ENCODE assay signal across 8 mouse cellular contexts in genomic region chr5:134688718-134689284, GRCm38 (mm10). TPM values are rescaled to one million over a fixed set of nuclear protein-coding genes. Genes with fewer than 3 reads are reported as not detected.
DNase-seq lines count a peak whose midpoint lies in the region; ATAC-seq and TF ChIP-seq lines count a peak whose summit lies in the region.

No protein-coding gene starts in this region.

- WGBS in forebrain, embryonic 16.5 days, result under 1% methylated on average over 37 of the region's 38 CpGs
- under 1% methylated on average over 38 of the region's 38 CpGs for WGBS in lung, embryonic 14.5 days
- under 1% methylated on average over 38 of the region's 38 CpGs for WGBS in olfactory bulb, adult 2 months
- whole genome bisulfite sequencing in thymus, adult 2 months, result under 1% methylated on average over 38 of the region's 38 CpGs

- peaks cover 48% of the 10 kb centered on the region for H3K27me3 ChIP-seq in G1E (ENCODE audit: insufficient read depth, low read length)
- H3K27me3 ChIP-seq in forebrain, embryonic 16.5 days (replicated peaks; ENCODE audit: control insufficient read depth, insufficient read depth, low read length), result no peaks in the 10 kb centered on the region
- no peaks in the 10 kb centered on the region for H3K27me3 ChIP-seq in lung, embryonic 14.5 days (ENCODE audit: insufficient read depth, low read length)
- H3K27me3 ChIP-seq in thymus, adult 2 months (ENCODE audit: control insufficient read depth, insufficient read depth, low read length), result no peaks in the 10 kb centered on the region

- peak overlapping the region; percentile 70 for H3K4me2 ChIP-seq in forebrain, embryonic 16.5 days (ENCODE audit: low read length)
- peak overlapping the region; percentile 96 for H3K4me2 ChIP-seq in lung, embryonic 14.5 days

- H3K4me3 ChIP-seq in G1E (ENCODE audit: low read depth, low read length), result peak overlapping the region; percentile 72
- H3K4me3 ChIP-seq in forebrain, embryonic 16.5 days (replicated peaks; ENCODE audit: low read length), result peak overlapping the region; percentile 94
- peak overlapping the region; percentile 79 for H3K4me3 ChIP-seq in layer of hippocampus, adult 2 months
- H3K4me3 ChIP-seq in lung, embryonic 14.5 days (ENCODE audit: low read depth, low read length), result peak overlapping the region; percentile 79
- peak overlapping the region; percentile 57 for H3K4me3 ChIP-seq in olfactory bulb, adult 2 months (ENCODE audit: insufficient read depth, low read depth, low read length)
- H3K4me3 ChIP-seq in thymus, adult 2 months (ENCODE audit: control insufficient read depth, insufficient read depth, low read length), result peak overlapping the region; percentile 50

- DNase-seq in G1E (ENCODE audit: low spot score), result peak; percentile 96
- peak; percentile 96 to 98 for DNase-seq in cerebellum, adult 18-20 months
- DNase-seq in heart, postnatal 36 days, result peak; percentile 99
- peak; percentile 96 to 99 for DNase-seq in layer of hippocampus, adult 2 months (ENCODE audit: low spot score in 2 of 2)
- peak; percentile 100 for DNase-seq in lung, embryonic 14.5 days
- peak; percentile 98 for DNase-seq in thymus, adult 2 months

- no peaks in the 10 kb centered on the region for H3K9me3 ChIP-seq in G1E (replicated peaks)
- H3K9me3 ChIP-seq in forebrain, embryonic 16.5 days (ENCODE audit: control insufficient read depth, low read length), result no peaks in the 10 kb centered on the region
- no peaks in the 10 kb centered on the region for H3K9me3 ChIP-seq in lung, embryonic 14.5 days (ENCODE audit: low read depth, low read length)

- peak; percentile 95 for ATAC-seq in G1E (ENCODE audit: extremely low read depth, insufficient number of reproducible peaks, low FRiP score, poor library complexity, severe bottlenecking)
- peak; percentile 97 for ATAC-seq in forebrain, embryonic 16.5 days
- peak; percentile 96 for ATAC-seq in lung, embryonic 14.5 days (ENCODE audit: insufficient read depth)

- intact Hi-C loops in heart, postnatal 36 days (cut with DNase I), result loop anchor here (1.0 to 5.0 kb wide), 2 partner anchors 12 to 46 kb away; no protein-coding TSS in a partner anchor

- peak overlapping the region; percentile 94 for H3K27ac ChIP-seq in forebrain, embryonic 16.5 days (ENCODE audit: low read length)
- H3K27ac ChIP-seq in layer of hippocampus, adult 2 months, result peak overlapping the region; percentile 76
- H3K27ac ChIP-seq in lung, embryonic 14.5 days (ENCODE audit: low read depth), result peak overlapping the region; percentile 48
- H3K27ac ChIP-seq in olfactory bulb, adult 2 months (ENCODE audit: insufficient read depth, low read depth, low read length), result peak overlapping the region; percentile 38; the same call in 1 of the 2 replicates
- peak overlapping the region; percentile 30; the same call in 1 of the 2 replicates for H3K27ac ChIP-seq in thymus, adult 2 months (ENCODE audit: control insufficient read depth, insufficient read depth, low read length)

- H3K4me1 ChIP-seq in G1E (ENCODE audit: insufficient read depth, low read depth, low read length), result peaks cover 19% of the 10 kb centered on the region
- peaks cover 14% of the 10 kb centered on the region for H3K4me1 ChIP-seq in forebrain, embryonic 16.5 days (replicated peaks; ENCODE audit: control insufficient read depth, insufficient read depth, low read length)
- H3K4me1 ChIP-seq in lung, embryonic 14.5 days (ENCODE audit: insufficient read depth), result no peaks in the 10 kb centered on the region
- no peaks in the 10 kb centered on the region; the same call in 1 of the 2 replicates for H3K4me1 ChIP-seq in olfactory bulb, adult 2 months (ENCODE audit: control insufficient read depth, insufficient read depth, low read length)
- peaks cover 2% of the 10 kb centered on the region; the same call in 1 of the 2 replicates for H3K4me1 ChIP-seq in thymus, adult 2 months (replicated peaks; ENCODE audit: control insufficient read depth, insufficient read depth, low read length)

- no peaks in the 10 kb centered on the region for H3K36me3 ChIP-seq in G1E (replicated peaks)
- peaks cover 14% of the 10 kb centered on the region for H3K36me3 ChIP-seq in forebrain, embryonic 16.5 days (ENCODE audit: control insufficient read depth, insufficient read depth)
- H3K36me3 ChIP-seq in lung, embryonic 14.5 days (ENCODE audit: insufficient read depth), result peaks cover 5% of the 10 kb centered on the region; the same call in 1 of the 2 replicates
- no peaks in the 10 kb centered on the region for H3K36me3 ChIP-seq in thymus, adult 2 months (ENCODE audit: control insufficient read depth, insufficient read depth, low read length)

- no peak for TF ChIP-seq CTCF in G1E (IDR thresholded peaks at IDR 0.05; ENCODE audit: low read depth, low read length)
- peak; percentile 78 for TF ChIP-seq CTCF in layer of hippocampus, adult 2 months (conservative IDR thresholded peaks at IDR 0.05)
- TF ChIP-seq CTCF in lung, embryonic 14.5 days (IDR thresholded peaks at IDR 0.05; ENCODE audit: low read depth), result peak; percentile 67
- no peak for TF ChIP-seq CTCF in olfactory bulb, adult 2 months (IDR thresholded peaks at IDR 0.05; ENCODE audit: insufficient read depth, low read depth, low read length)
- TF ChIP-seq CTCF in thymus, adult 2 months (IDR thresholded peaks at IDR 0.05; ENCODE audit: borderline replicate concordance, control insufficient read depth, extremely low read depth, insufficient read depth, low read length, poor library complexity), result 0 out of 2 replicates have a peak, but pooled peaks have one; percentile 44

- peak overlapping the region; percentile 92 for H3K9ac ChIP-seq in forebrain, embryonic 16.5 days (replicated peaks; ENCODE audit: low read depth, low read length)
- peak overlapping the region; percentile 28; the same call in 1 of the 2 replicates for H3K9ac ChIP-seq in lung, embryonic 14.5 days

- peak; percentile 12; the same call in 1 of the 2 replicates for TF ChIP-seq POLR2A in olfactory bulb, adult 2 months (IDR thresholded peaks at IDR 0.05; ENCODE audit: insufficient read depth, low read depth, low read length)
- TF ChIP-seq POLR2A in thymus, adult 2 months (IDR thresholded peaks at IDR 0.05; ENCODE audit: control insufficient read depth, extremely low read depth, insufficient read depth, low read length, poor library complexity), result 0 out of 2 replicates have a peak, but pooled peaks have one; percentile 16

RNA-seq across cellular contexts. Expression of gene Limk1, which starts 0.4 kb away (rescaled TPM):
- total RNA-seq in G1E (2014; fragmentation: Nextera tagmentation), result 1.3 and 1.4 TPM in 2 replicates
- 1.3 and 1.5 TPM in 2 replicates for total RNA-seq in G1E (2017)
- 1.5 and 1.7 TPM in 2 replicates for polyA plus RNA-seq in G1E (2012)
- polyA plus RNA-seq in forebrain, embryonic 16.5 days (2015; fragmentation: Nextera tagmentation; extraction: Ambion mirVana), result 15.2 and 19.0 TPM in 2 replicates
- 1 to 10 TPM; 4.5 to 4.9 TPM for total RNA-seq in heart, postnatal 36 days (2021)
- total RNA-seq in layer of hippocampus, adult 2 months (2021), result 10 to 100 TPM; 39.9 to 40.5 TPM
- polyA plus RNA-seq in lung, embryonic 14.5 days (2014; fragmentation: Nextera tagmentation; extraction: Ambion mirVana), result 8.2 and 10.0 TPM in 2 replicates
- polyA plus RNA-seq in olfactory bulb, adult 2 months (2012; ENCODE audit: insufficient read depth, insufficient read length, low replicate concordance, missing spikeins), result not detected in 2 replicates
- polyA plus RNA-seq in thymus, adult 2 months (2012; rRNA removed), result 31.8 TPM in 2 replicates

RNA-seq across cellular contexts. Expression of gene Eif4h, which starts 49.5 kb away (rescaled TPM):
- total RNA-seq in G1E (2014; fragmentation: Nextera tagmentation) (326 and 375 TPM in 2 replicates), G1E (2017) (258 and 290 TPM in 2 replicates)
- 367 TPM in 2 replicates for polyA plus RNA-seq in G1E (2012)
- polyA plus RNA-seq in forebrain, embryonic 16.5 days (2015; fragmentation: Nextera tagmentation; extraction: Ambion mirVana), result 405 and 411 TPM in 2 replicates
- 100 to 1,000 TPM; 143 to 145 TPM for total RNA-seq in heart, postnatal 36 days (2021)
- total RNA-seq in layer of hippocampus, adult 2 months (2021), result 100 to 1,000 TPM; 298 to 323 TPM
- 557 and 559 TPM in 2 replicates for polyA plus RNA-seq in lung, embryonic 14.5 days (2014; fragmentation: Nextera tagmentation; extraction: Ambion mirVana)
- 112 TPM in 1 of 2 replicates, not detected in the other for polyA plus RNA-seq in olfactory bulb, adult 2 months (2012; ENCODE audit: insufficient read depth, insufficient read length, low replicate concordance, missing spikeins)
- 322 and 363 TPM in 2 replicates for polyA plus RNA-seq in thymus, adult 2 months (2012; rRNA removed)

RNA-seq across cellular contexts. Expression of gene Eln, which starts 58.3 kb away (rescaled TPM):
- not detected in 2 replicates for total RNA-seq in G1E (2014; fragmentation: Nextera tagmentation)
- total RNA-seq in G1E (2017), result 0.06 and 0.22 TPM in 2 replicates
- not detected in 2 replicates for polyA plus RNA-seq in G1E (2012)
- polyA plus RNA-seq in forebrain, embryonic 16.5 days (2015; fragmentation: Nextera tagmentation; extraction: Ambion mirVana), result 8.3 and 10.9 TPM in 2 replicates
- total RNA-seq in heart, postnatal 36 days (2021), result 100 to 1,000 TPM in 1 of 2 experiments, 10 to 100 TPM in 1; 67.1 to 103 TPM
- 10 to 100 TPM in 1 of 2 experiments, 1 to 10 TPM in 1; 9.0 to 12.0 TPM for total RNA-seq in layer of hippocampus, adult 2 months (2021)
- polyA plus RNA-seq in lung, embryonic 14.5 days (2014; fragmentation: Nextera tagmentation; extraction: Ambion mirVana), result 196 and 198 TPM in 2 replicates
- not detected in 2 replicates for polyA plus RNA-seq in olfactory bulb, adult 2 months (2012; ENCODE audit: insufficient read depth, insufficient read length, low replicate concordance, missing spikeins)
- 32.2 and 35.5 TPM in 2 replicates for polyA plus RNA-seq in thymus, adult 2 months (2012; rRNA removed)

Comparison
In these comparisons a context has a peak if more than half of its experiments do, and no peak if none do; other contexts are left out.
1. Peak in every context shown above with its lines: DNase-seq, ATAC-seq, H3K4me3 ChIP-seq and H3K27ac ChIP-seq.
2. CTCF ChIP-seq: peak in layer of hippocampus, adult 2 months (single experiment), lung, embryonic 14.5 days (single experiment) and thymus, adult 2 months (single experiment); none in G1E (single experiment) and olfactory bulb, adult 2 months (single experiment).
3. H3K27ac ChIP-seq: peak in every context shown above with its lines; median percentile 94 in forebrain, embryonic 16.5 days; 76 in layer of hippocampus, adult 2 months; 48 in lung, embryonic 14.5 days; 38 in olfactory bulb, adult 2 months; 30 in thymus, adult 2 months.